Mouse (Mus musculus) heart, adult 10 weeks (tissue): ENCODE results near the gene 4933411K16Rik. TPM values are rescaled to one million over a fixed set of nuclear protein-coding genes. Genes with fewer than 3 reads are reported as not detected.

Source experiments
- polyA plus RNA-seq: library from polyadenylated mRNA; stranded (reverse); fragments of 350-450 nt; fragmentation: Illumina TruSeq; extraction: RNeasy Lipid Tissue Mini Kit (QIAGEN cat#74804); gene quantifications from one replicate; pipeline ENCODE4 v1.2.3, GENCODE M21; 2014; ENCODE audit warnings: low read depth, low replicate concordance

Gene 4933411K16Rik
- not detected for polyA plus RNA-seq

GRCm38 (mm10) chr19:42051948-42052347, at the start of gene 4933411K16Rik:
4933411K16Rik (plus strand) TSS chr19:42052248.

GRCm38 (mm10) chr19:42035456-42036248, 16.4 kb upstream of the 4933411K16Rik start, which contains the start of gene Ankrd2:
Ankrd2 (plus strand) TSS chr19:42036000.

GRCm38 (mm10) chr19:42045269-42046102, 6.6 kb upstream of the 4933411K16Rik start, which contains the start of gene Hoga1:
Hoga1 (plus strand) TSS chr19:42045610.

GRCm38 (mm10) chr19:42086166-42086565, 34.1 kb downstream of the 4933411K16Rik start, which contains the start of gene Morn4:
Morn4 (minus strand) TSS chr19:42086357.

GRCm38 (mm10) chr19:42089748-42090595, 37.9 kb downstream of the 4933411K16Rik start, which contains the start of gene Pi4k2a:
Pi4k2a (plus strand) TSS chr19:42090470.

Other genes starting within 250 kb of the 4933411K16Rik start
- gene Frat1, start 222.3 kb upstream of the 4933411K16Rik start, polyA plus RNA-seq: 1.5 TPM
- gene Frat2, start 204.1 kb upstream of the 4933411K16Rik start, polyA plus RNA-seq: 1.0 TPM
- 10.8 TPM for gene Rrp12, start 156.1 kb upstream of the 4933411K16Rik start, polyA plus RNA-seq
- gene Pgam1, start 140.3 kb upstream of the 4933411K16Rik start, polyA plus RNA-seq: 116 TPM
- gene Exosc1, start 118.8 kb upstream of the 4933411K16Rik start, polyA plus RNA-seq: 17.6 TPM
- gene Zdhhc16, start 118.8 kb upstream of the 4933411K16Rik start, polyA plus RNA-seq: 18.1 TPM
- gene Mms19, start 71.1 kb upstream of the 4933411K16Rik start, polyA plus RNA-seq: 18.8 TPM
- gene Ubtd1, start 70.5 kb upstream of the 4933411K16Rik start, polyA plus RNA-seq: 22.9 TPM
- gene Ankrd2, start 16.2 kb upstream of the 4933411K16Rik start, polyA plus RNA-seq: not detected
- gene Hoga1, start 6.6 kb upstream of the 4933411K16Rik start, polyA plus RNA-seq: 0.84 TPM
- 2.1 TPM for gene Morn4, start 34.1 kb downstream of the 4933411K16Rik start, polyA plus RNA-seq
- 17.5 TPM for gene Pi4k2a, start 38.2 kb downstream of the 4933411K16Rik start, polyA plus RNA-seq
- gene Avpi1, start 76.8 kb downstream of the 4933411K16Rik start, polyA plus RNA-seq: 20.8 TPM
- 32.2 TPM for gene Marveld1, start 95.2 kb downstream of the 4933411K16Rik start, polyA plus RNA-seq
- 24.3 TPM for gene Zfyve27, start 111.7 kb downstream of the 4933411K16Rik start, polyA plus RNA-seq
- gene Sfrp5, start 150.0 kb downstream of the 4933411K16Rik start, polyA plus RNA-seq: 10.9 TPM
- 0.45 TPM for gene Golga7b, start 195.3 kb downstream of the 4933411K16Rik start, polyA plus RNA-seq